Mouse (Mus musculus) heart, embryonic 15.5 days (tissue): ENCODE results near the gene Nol10. TPM values are rescaled to one million over a fixed set of nuclear protein-coding genes. Genes with fewer than 3 reads are reported as not detected.
"Not testable (repeated sequence)": the region's sequence is repeated elsewhere in the genome, so short reads cannot be mapped to it uniquely, and the experiment has no call there.

ENCODE experiments used
- ATAC-seq: fragments of 200-750 bp; cut with Nextera tagmentation; replicated peaks from 2 replicates; pipeline ENCODE4 v1.8.0; 2017; ENCODE audit warnings: low read depth, moderate TSS enrichment; ENCODE audit not compliant: insufficient number of reproducible peaks, insufficient read depth, low FRiP score
- H3K27ac ChIP-seq: fragments of 300-500 bp; sonication (generic); 2 replicates; pipeline ENCODE4 v1.5.1; 2015; ENCODE audit warnings: mild to moderate bottlenecking, inconsistent platforms
- H3K27me3 ChIP-seq: fragments of 300-500 bp; sonication (generic); 2 replicates; pipeline ENCODE4 v1.6.1; 2015; ENCODE audit warnings: inconsistent platforms
- H3K36me3 ChIP-seq: fragments of 300-500 bp; sonication (generic); 2 replicates; pipeline ENCODE4 v1.6.1; 2015; ENCODE audit warnings: mild to moderate bottlenecking, inconsistent platforms
- H3K4me1 ChIP-seq: fragments of 300-500 bp; sonication (generic); replicated peaks from 2 replicates; pipeline ENCODE4 v1.6.1; 2015; ENCODE audit warnings: inconsistent platforms
- H3K4me2 ChIP-seq: fragments of 300-500 bp; sonication (generic); 2 replicates; pipeline ENCODE4 v1.6.1; 2015; ENCODE audit warnings: inconsistent platforms, mild to moderate bottlenecking, moderate library complexity
- H3K4me3 ChIP-seq: fragments of 300-500 bp; sonication (generic); 2 replicates; pipeline ENCODE4 v1.5.1; 2015; ENCODE audit warnings: mild to moderate bottlenecking, inconsistent platforms
- H3K9ac ChIP-seq: fragments of 300-500 bp; sonication (generic); 2 replicates; pipeline ENCODE4 v1.6.1; 2015; ENCODE audit warnings: mild to moderate bottlenecking, inconsistent platforms
- H3K9me3 ChIP-seq: fragments of 300-500 bp; sonication (generic); replicated peaks from 2 replicates; pipeline ENCODE4 v1.6.1; 2016; ENCODE audit warnings: inconsistent platforms
- WGBS: fragments of 180-500 bp; shearing (Covaris S2); methylation state at CpG from one replicate; pipeline ENCODE4 v1.1.7; 2015; ENCODE audit warnings: mixed read lengths; 5-methylcytosine and 5-hydroxymethylcytosine counted together
- polyA plus RNA-seq: library from polyadenylated mRNA; unstranded; fragments of >200 nt; fragmentation: Nextera tagmentation; extraction: Ambion mirVana; gene quantifications from 2 replicates; pipeline ENCODE4 v1.2.1, GENCODE M21; 2015

The Nol10 gene
- polyA plus RNA-seq, 1 experiment from 2014 or later = 11.2 TPM

DNA sequence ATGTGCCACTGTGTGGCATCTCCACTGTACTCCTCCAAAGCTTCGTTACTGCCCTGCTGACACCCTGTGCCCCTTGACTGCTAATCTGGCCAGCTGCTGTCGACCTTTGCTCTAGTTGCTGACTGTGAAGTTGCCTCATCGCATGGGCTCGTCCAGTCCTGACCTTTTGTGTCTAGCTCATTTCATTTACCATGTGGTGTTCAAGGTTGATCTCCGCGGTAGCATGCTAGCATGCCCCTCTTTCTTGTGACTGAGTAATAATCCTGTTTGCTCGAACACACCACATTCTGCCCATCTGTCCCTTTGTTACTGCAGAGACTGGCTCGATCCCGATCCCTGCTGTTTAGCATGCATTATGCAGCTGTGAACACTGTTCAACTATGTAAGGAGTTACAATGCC lies 93.2 kb downstream of the Nol10 start:
- Histone ChIP-seq H3K4me3 (no peak overlapping the region), H3K9me3 (no peaks in the 10 kb centered on the region), H3K36me3 (no peaks in the 10 kb centered on the region), H3K4me2 (no peak overlapping the region), H3K27ac (no peak overlapping the region), H3K4me1 (peaks cover 7% of the 10 kb centered on the region), H3K27me3 (no peaks in the 10 kb centered on the region), H3K9ac (no peak overlapping the region)
- 71% methylated on average over 9 of the region's 9 CpGs for WGBS
- ATAC-seq = no peak

DNA sequence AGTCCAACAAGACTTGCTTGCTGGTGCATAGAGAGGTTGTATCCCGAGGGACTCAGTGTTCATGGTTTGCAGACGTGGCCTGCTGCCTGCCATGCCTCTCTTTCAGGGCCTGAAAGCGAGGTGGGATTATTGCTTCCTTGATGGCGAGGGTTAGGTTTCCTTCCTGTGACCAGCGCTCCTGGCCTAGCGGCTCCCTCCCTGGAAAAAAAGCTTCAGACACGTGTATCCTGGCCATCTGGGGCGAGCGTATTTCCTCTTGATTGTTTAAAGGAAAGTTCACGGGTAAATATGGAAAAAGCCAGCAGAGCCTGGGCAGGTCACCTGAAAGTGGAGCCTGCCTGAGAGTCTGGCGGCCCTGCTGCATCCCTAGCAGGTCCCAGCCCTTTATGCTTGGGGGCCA lies 96.1 kb downstream of the Nol10 start:
- no peaks in the 10 kb centered on the region for H3K27me3 ChIP-seq
- H3K27ac ChIP-seq = peak overlapping the region; percentile 40; the same call in 1 of the 2 replicates
- no peaks in the 10 kb centered on the region for H3K9me3 ChIP-seq
- no peak overlapping the region for H3K4me3 ChIP-seq
- WGBS = 65% methylated on average over 11 of the region's 11 CpGs
- H3K36me3 ChIP-seq = no peaks in the 10 kb centered on the region
- no peak overlapping the region for H3K9ac ChIP-seq
- peak; percentile 54; the same call in 1 of the 2 replicates for ATAC-seq
- H3K4me1 ChIP-seq = peaks cover 10% of the 10 kb centered on the region
- H3K4me2 ChIP-seq = no peak overlapping the region

DNA sequence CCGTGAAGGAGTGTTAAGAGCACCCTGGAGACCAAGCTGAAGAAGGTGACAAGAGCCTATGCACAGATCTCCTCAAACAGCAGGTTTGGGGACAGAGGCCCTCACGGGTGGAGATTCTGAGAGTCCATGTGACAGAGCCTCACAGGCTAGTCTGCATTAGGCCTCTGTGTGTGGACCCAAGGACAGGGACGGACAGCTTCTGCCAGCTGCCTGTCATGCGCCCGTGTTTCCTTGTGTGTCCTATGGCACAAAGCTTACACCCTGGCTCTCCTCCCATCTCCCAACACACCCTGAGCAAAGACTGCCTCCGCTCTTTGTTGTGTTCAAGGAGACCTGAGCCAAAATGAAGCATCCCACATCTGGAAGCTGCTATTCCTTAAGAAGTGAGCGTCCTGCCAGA lies 97.0 kb downstream of the Nol10 start:
- no peaks in the 10 kb centered on the region for H3K27me3 ChIP-seq
- no peak overlapping the region for H3K9ac ChIP-seq
- no peaks in the 10 kb centered on the region for H3K36me3 ChIP-seq
- H3K9me3 ChIP-seq = no peaks in the 10 kb centered on the region
- peaks cover 15% of the 10 kb centered on the region for H3K4me1 ChIP-seq
- 90% methylated on average over 7 of the region's 7 CpGs for WGBS
- no peak overlapping the region for H3K4me3 ChIP-seq
- ATAC-seq = no peak
- H3K27ac ChIP-seq = no peak overlapping the region
- H3K4me2 ChIP-seq = no peak overlapping the region

DNA sequence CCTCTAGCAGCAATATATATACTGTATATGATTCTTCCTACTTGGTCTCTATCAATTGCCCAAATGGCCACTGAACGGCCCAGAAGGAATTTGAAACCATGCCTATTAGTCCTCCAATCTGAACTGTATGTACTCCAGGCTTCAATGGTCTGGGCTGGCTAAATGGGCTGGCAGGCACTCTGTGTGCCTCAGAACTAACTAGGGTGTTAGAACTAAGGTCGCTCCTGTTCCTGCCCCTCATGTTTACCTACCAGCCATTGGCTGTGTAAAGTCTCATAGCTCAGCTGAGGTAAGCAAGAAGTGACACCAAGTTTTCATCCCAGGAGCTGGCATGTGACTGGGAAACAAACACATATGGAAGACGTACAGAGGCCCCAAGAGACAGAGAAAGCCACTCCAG lies 100.5 kb downstream of the Nol10 start:
- no peak for ATAC-seq
- Histone ChIP-seq H3K27me3 (no peaks in the 10 kb centered on the region), H3K4me1 (peaks cover 11% of the 10 kb centered on the region), H3K4me3 (no peak overlapping the region), H3K9me3 (no peaks in the 10 kb centered on the region), H3K4me2 (no peak overlapping the region), H3K27ac (no peak overlapping the region), H3K9ac (no peak overlapping the region), H3K36me3 (no peaks in the 10 kb centered on the region)
- 79% methylated on average over 3 of the region's 3 CpGs for WGBS

DNA sequence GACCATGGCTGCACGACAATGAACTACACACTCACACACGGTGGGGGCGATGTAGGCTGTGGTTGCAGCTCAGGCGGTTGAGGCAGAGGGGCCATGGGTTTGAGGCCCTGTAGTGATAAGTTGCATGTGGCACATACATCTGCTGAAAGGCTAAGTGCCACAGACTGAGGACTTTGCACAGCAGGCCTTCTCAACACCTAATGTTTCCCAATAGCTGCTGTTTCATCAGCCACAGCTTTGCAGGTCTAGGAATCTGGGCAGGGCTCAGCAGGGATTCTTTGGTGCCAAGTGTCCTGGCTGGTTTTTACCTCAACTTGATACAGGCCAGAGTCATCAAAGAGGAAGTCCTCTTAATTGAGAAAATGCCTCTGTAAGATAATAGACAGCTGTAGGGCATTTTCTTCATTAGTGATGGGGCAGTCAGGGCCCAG lies 101.4 kb downstream of the Nol10 start:
- 37% methylated on average over 4 of the region's 4 CpGs for WGBS
- no peak overlapping the region for H3K4me2 ChIP-seq
- H3K27ac ChIP-seq = no peak overlapping the region
- H3K4me1 ChIP-seq = peaks cover 11% of the 10 kb centered on the region
- no peaks in the 10 kb centered on the region for H3K9me3 ChIP-seq
- ATAC-seq = peak; percentile 40; the same call in 1 of the 2 replicates
- no peaks in the 10 kb centered on the region for H3K36me3 ChIP-seq
- no peak overlapping the region for H3K4me3 ChIP-seq
- no peak overlapping the region for H3K9ac ChIP-seq
- H3K27me3 ChIP-seq = no peaks in the 10 kb centered on the region

DNA sequence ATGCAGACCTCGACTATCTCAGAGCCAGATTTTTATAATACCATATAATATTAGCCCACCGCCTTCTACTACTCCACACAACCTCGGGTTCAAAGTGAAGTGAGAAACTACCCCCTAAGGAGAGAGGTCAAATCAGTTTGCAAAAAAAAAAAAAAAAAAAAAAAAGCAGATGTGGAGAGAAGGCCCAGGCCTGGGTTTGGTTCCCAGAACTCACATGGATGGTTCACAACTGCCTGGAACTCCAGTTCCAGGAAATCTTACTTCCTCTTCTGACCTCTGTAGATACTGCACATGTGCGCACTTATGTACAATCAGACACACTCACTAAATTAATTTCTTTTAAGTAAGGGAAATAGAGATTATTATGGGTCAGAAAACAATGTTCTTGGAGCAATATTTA lies 102.2 kb downstream of the Nol10 start:
- WGBS = 79% methylated on average over 4 of the region's 4 CpGs
- Histone ChIP-seq H3K36me3 (no peaks in the 10 kb centered on the region), H3K4me1 (peaks cover 11% of the 10 kb centered on the region), H3K9ac (no peak overlapping the region), H3K27me3 (no peaks in the 10 kb centered on the region), H3K27ac (no peak overlapping the region), H3K4me3 (no peak overlapping the region), H3K9me3 (no peaks in the 10 kb centered on the region), H3K4me2 (no peak overlapping the region)
- ATAC-seq = no peak

DNA sequence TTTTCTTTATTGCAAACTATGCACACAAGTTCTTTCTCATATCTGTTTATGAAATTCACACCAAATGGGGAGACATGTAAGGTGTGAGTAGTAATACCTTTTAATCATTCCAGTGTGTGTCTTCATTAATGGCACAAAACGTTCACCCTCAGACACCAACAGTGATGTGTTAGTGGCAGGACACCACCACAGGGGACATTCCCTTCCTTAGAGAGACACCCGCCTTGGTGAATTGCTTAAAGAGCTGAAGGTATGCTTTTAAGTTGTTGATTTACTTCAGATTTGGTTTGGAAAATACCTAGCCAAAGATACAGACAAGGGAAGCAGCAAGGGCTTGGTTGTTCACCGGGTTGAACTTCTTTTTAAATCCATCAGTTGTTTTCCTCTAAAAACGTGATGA lies 102.7 kb downstream of the Nol10 start:
- no peaks in the 10 kb centered on the region for H3K36me3 ChIP-seq
- ATAC-seq = no peak
- peaks cover 11% of the 10 kb centered on the region for H3K4me1 ChIP-seq
- 81% methylated on average over 4 of the region's 4 CpGs for WGBS
- H3K4me3 ChIP-seq = no peak overlapping the region
- H3K9ac ChIP-seq = no peak overlapping the region
- no peaks in the 10 kb centered on the region for H3K9me3 ChIP-seq
- H3K27ac ChIP-seq = no peak overlapping the region
- H3K27me3 ChIP-seq = no peaks in the 10 kb centered on the region
- no peak overlapping the region for H3K4me2 ChIP-seq

DNA sequence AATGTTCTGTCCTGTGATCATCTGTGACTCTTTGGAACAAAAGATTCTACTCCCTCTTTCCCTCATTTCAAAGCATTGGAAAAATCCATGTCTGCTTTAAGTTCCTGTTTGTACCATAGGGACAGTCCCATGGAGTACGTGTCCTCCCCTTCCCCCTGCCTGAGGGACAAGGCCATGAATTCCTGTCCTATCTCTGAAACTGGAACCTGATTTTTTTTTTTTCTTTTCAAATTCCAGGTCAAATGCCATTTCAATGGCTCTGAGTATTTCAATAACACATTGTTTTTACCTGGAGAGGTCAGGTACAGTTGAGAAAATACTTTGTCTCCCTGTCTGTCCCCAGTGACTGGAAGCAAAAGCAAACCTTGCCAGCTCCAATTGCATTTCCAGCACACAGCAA lies 104.0 kb downstream of the Nol10 start:
- H3K4me1 ChIP-seq = peaks cover 8% of the 10 kb centered on the region
- no peaks in the 10 kb centered on the region for H3K27me3 ChIP-seq
- H3K9me3 ChIP-seq = no peaks in the 10 kb centered on the region
- no peak overlapping the region for H3K27ac ChIP-seq
- H3K4me3 ChIP-seq = no peak overlapping the region
- 53% methylated on average over 1 of the region's 1 CpGs for WGBS
- no peak for ATAC-seq
- no peak overlapping the region for H3K4me2 ChIP-seq
- H3K36me3 ChIP-seq = no peaks in the 10 kb centered on the region
- H3K9ac ChIP-seq = no peak overlapping the region

GRCm38 (mm10) chr12:17453918-17454317 lies 105.7 kb downstream of the Nol10 start:
- Histone ChIP-seq H3K4me3 (no peak overlapping the region), H3K9me3 (no peaks in the 10 kb centered on the region), H3K4me1 (peaks cover 8% of the 10 kb centered on the region), H3K36me3 (no peaks in the 10 kb centered on the region), H3K27me3 (no peaks in the 10 kb centered on the region), H3K9ac (no peak overlapping the region), H3K27ac (no peak overlapping the region), H3K4me2 (no peak overlapping the region)
- ATAC-seq = no peak
- 51% methylated on average over 5 of the region's 5 CpGs for WGBS

- H3K36me3 ChIP-seq = no peaks in the 10 kb centered on the region
- no peaks in the 10 kb centered on the region for H3K27me3 ChIP-seq
- H3K4me1 ChIP-seq = peaks cover 2% of the 10 kb centered on the region
- 67% methylated on average over 5 of the region's 5 CpGs for WGBS
- H3K9me3 ChIP-seq = no peaks in the 10 kb centered on the region
- ATAC-seq = no peak
- H3K4me3 ChIP-seq = no peak overlapping the region
- no peak overlapping the region for H3K9ac ChIP-seq
- no peak overlapping the region for H3K27ac ChIP-seq
- H3K4me2 ChIP-seq = no peak overlapping the region
These were observed 106.8 kb downstream of the Nol10 start for GRCm38 (mm10) chr12:17455096-17455495.

GRCm38 (mm10) chr12:17459223-17459622 lies 111.0 kb downstream of the Nol10 start:
- not testable (repeated sequence) for H3K4me1 ChIP-seq, H3K27ac ChIP-seq, H3K9me3 ChIP-seq, H3K36me3 ChIP-seq, H3K9ac ChIP-seq, H3K4me2 ChIP-seq, H3K27me3 ChIP-seq, H3K4me3 ChIP-seq, ATAC-seq
- WGBS = 85% methylated on average over 4 of the region's 4 CpGs

DNA sequence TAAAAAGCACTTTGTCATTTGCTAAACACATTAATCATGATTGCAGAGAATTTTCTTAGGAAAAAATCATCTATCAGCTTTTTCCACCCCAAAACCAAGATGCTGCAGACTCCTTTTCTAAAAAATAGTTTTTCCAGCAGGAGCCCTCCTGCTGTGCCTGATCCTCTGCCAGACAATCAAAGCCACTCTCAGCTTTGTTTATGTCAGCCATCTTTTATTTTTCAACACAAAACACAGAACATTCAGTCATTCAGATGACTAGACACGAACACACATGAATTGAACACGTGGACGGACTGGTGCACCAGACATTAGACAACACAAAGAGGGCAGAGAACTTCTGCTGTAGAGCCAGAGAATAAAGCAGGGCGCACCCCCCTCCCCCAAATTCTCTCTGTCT lies 115.4 kb downstream of the Nol10 start:
- H3K9me3 ChIP-seq = no peaks in the 10 kb centered on the region
- H3K4me3 ChIP-seq = no peak overlapping the region
- no peak overlapping the region for H3K9ac ChIP-seq
- H3K27ac ChIP-seq = no peak overlapping the region
- no peaks in the 10 kb centered on the region; the same call in 1 of the 2 replicates for H3K4me1 ChIP-seq
- no peak overlapping the region for H3K4me2 ChIP-seq
- WGBS = 84% methylated on average over 4 of the region's 4 CpGs
- no peaks in the 10 kb centered on the region for H3K36me3 ChIP-seq
- ATAC-seq = no peak
- no peaks in the 10 kb centered on the region for H3K27me3 ChIP-seq
